Mouse (Mus musculus) limb, embryonic 13.5 days (tissue): ENCODE results near the gene Spata33. TPM values are rescaled to one million over a fixed set of nuclear protein-coding genes. Genes with fewer than 3 reads are reported as not detected.
"Not testable (repeated sequence)": the region's sequence is repeated elsewhere in the genome, so short reads cannot be mapped to it uniquely, and the experiment has no call there.

Experiments
- ATAC-seq: fragments of 200-750 bp; cut with Nextera tagmentation; 2 replicates; pipeline ENCODE4 v1.8.0; 2017; ENCODE audit warnings: low read depth, moderate number of reproducible peaks, moderate TSS enrichment; ENCODE audit not compliant: low FRiP score
- H3K27ac ChIP-seq: fragments of 300-500 bp; sonication (generic); 2 replicates; pipeline ENCODE4 v1.5.1; 2015; ENCODE audit warnings: inconsistent platforms, mild to moderate bottlenecking, moderate library complexity
- H3K27me3 ChIP-seq: fragments of 300-500 bp; sonication (generic); 2 replicates; pipeline ENCODE4 v1.6.1; 2015; ENCODE audit warnings: mild to moderate bottlenecking, inconsistent platforms
- H3K36me3 ChIP-seq: fragments of 300-500 bp; sonication (generic); 2 replicates; pipeline ENCODE4 v1.6.1; 2015; ENCODE audit warnings: inconsistent platforms, mild to moderate bottlenecking, moderate library complexity
- H3K4me1 ChIP-seq: fragments of 300-500 bp; sonication (generic); 2 replicates; pipeline ENCODE4 v1.6.1; 2015; ENCODE audit warnings: inconsistent platforms
- H3K4me2 ChIP-seq: fragments of 300-500 bp; sonication (generic); replicated peaks from 2 replicates; pipeline ENCODE4 v1.6.1; 2015; ENCODE audit warnings: inconsistent platforms, mild to moderate bottlenecking, moderate library complexity
- H3K4me3 ChIP-seq: fragments of 300-500 bp; sonication (generic); 2 replicates; pipeline ENCODE4 v1.5.1; 2015; ENCODE audit warnings: moderate library complexity, mild to moderate bottlenecking, inconsistent platforms
- H3K9ac ChIP-seq: fragments of 300-500 bp; sonication (generic); 2 replicates; pipeline ENCODE4 v1.6.1; 2015; ENCODE audit warnings: mild to moderate bottlenecking, inconsistent platforms
- H3K9me3 ChIP-seq: fragments of 300-500 bp; sonication (generic); 2 replicates; pipeline ENCODE4 v1.6.1; 2016; ENCODE audit warnings: inconsistent platforms
- WGBS: fragments of 180-500 bp; shearing (Covaris S2); methylation state at CpG from one replicate; pipeline ENCODE4 v1.1.7; 2015; 5-methylcytosine and 5-hydroxymethylcytosine counted together
- polyA plus RNA-seq: library from polyadenylated mRNA; unstranded; fragments of >200 nt; fragmentation: Nextera tagmentation; extraction: Ambion mirVana; gene quantifications from 2 replicates; pipeline ENCODE4 v1.2.1, GENCODE M21; 2015

The Spata33 gene
- polyA plus RNA-seq = 4.9 and 7.0 TPM in 2 replicates

DNA sequence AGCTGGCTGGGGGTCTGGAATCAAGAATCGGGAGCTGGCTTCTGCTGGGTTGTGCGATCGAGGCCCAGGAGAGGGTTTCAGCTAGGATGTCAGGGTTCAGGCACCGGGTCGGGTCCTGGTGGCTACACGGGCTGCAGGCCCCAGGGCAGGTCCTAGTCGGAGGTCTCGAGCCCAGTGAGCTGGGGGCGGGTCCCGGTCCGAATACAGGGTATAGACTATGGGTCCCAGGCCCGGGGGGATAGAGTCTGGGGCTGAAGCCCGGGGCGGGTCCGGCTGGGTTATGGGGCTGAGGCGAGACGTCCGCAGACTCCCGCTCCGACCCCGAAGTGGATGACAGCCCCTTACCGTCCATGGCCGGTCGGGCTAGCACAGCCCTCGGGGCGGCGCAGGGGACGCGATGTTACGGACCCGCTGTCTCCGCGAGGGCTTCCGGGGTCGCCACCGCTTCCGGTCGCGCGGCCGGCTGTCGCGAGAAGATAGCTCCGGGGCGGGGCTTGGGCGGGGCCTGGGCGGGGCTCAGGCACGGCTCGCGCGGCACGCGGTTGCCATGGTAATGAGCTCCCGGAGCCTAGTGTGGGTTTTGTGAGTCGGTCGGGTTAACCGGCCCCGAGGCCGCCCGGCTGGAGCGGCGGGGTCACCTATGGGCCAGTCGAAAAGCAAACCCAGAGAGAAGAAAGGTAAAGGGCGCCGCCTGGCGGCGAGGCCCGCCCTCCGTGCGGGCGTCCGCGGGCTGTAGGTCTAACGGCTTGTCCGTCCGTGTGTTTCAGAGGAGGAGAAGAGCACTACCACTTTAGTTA lies at the start of gene Spata33, which contains the start of gene Chmp1a:
Gene Spata33, plus strand, starts transcription at position 512 of the 797 bp plus-strand sequence.
Gene Chmp1a, minus strand, starts transcription at position 443 of the 797 bp plus-strand sequence.
- peak within 1 kb of the TSS; percentile 96 for H3K9ac ChIP-seq
- H3K4me1 ChIP-seq = peaks cover 19% of the 10 kb centered on the region
- H3K9me3 ChIP-seq = no peaks in the 10 kb centered on the region
- H3K4me3 ChIP-seq = peak within 1 kb of the TSS; percentile 97
- H3K36me3 ChIP-seq = peaks cover 31% of the 10 kb centered on the region
- H3K27ac ChIP-seq = peak within 1 kb of the TSS; percentile 22; the same call in 1 of the 2 replicates
- WGBS = under 1% methylated on average over 72 of the region's 76 CpGs
- peak within 1 kb of the TSS; percentile 93 for H3K4me2 ChIP-seq
- H3K27me3 ChIP-seq = no peaks in the 10 kb centered on the region
- ATAC-seq = peak; percentile 94

DNA sequence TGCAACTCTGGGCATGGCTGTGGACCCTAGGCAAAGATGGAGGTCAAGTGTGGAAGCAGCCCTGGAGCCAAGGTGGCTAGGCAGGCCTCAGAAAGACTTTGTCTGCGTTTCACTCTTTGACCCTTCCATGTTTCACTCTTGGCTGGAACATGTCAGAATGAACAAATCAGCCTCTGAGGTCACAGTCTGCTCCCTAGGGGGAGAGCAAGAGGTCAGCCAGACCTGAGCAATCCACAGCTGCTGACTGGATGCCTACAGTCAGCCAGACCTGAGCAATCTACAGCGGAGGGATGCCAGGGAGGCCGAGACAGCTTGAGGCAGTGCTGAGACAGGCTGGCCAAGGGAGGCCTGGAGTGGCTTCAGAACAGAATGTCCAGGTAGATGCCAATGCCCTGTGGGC lies 31.2 kb upstream of the Spata33 start:
- Histone ChIP-seq H3K36me3 (no peaks in the 10 kb centered on the region), H3K9me3 (peaks cover 15% of the 10 kb centered on the region), H3K27me3 (no peaks in the 10 kb centered on the region), H3K4me2 (no peak overlapping the region), H3K9ac (no peak overlapping the region), H3K27ac (no peak overlapping the region), H3K4me1 (peaks cover 16% of the 10 kb centered on the region), H3K4me3 (no peak overlapping the region)
- 58% methylated on average over 3 of the region's 3 CpGs for WGBS
- ATAC-seq = no peak

DNA sequence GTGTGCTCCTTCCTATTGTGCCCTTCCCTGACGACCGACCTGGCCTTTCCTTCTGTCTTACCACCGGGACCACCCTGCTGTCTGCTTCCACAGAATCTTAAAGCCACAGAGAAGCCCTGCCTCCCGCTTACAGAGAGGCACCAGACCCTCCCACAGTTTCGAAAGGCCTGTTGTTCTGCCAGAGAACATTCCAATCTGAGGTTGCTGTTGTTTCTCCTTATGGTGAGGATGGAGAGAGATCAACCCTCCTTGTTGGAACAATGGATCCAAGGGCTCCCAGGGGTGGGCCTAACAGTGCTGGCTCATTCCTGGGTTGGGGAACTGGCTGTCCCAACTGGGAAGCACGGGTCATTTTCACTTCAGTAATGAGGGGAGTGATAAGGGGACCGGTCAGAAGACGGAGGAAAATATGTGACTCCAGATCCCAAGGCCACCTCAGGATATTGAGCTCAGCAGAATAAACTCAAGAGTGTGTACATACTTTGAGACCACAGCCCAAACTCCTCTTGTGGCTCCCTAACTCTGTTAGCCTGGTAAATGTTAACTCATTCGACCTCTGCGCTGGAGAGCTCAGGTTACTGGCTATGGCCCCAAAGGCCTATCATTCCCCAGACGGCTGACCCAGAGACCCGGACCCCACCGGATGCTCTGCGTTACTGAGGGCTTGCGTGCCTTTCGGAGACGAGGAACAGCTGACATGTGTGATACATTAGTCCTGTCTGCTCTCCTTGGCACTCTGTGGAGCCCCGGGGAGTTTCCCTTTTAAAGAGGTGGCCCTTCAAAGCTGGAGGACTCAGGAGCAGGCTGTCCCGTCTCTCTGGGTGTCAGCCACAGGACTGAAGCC lies 26.8 kb upstream of the Spata33 start, which contains the start of gene Dpep1:
Gene Dpep1, plus strand, starts transcription at position 677 of the 844 bp plus-strand sequence.
- no peaks in the 10 kb centered on the region for H3K27me3 ChIP-seq
- H3K27ac ChIP-seq = peak within 1 kb of the TSS; percentile 48; the same call in 1 of the 2 replicates
- peak; percentile 61; the same call in 1 of the 2 replicates for ATAC-seq
- H3K36me3 ChIP-seq = no peaks in the 10 kb centered on the region
- H3K9me3 ChIP-seq = no peaks in the 10 kb centered on the region
- peaks cover 20% of the 10 kb centered on the region for H3K4me1 ChIP-seq
- H3K9ac ChIP-seq = peak within 1 kb of the TSS; percentile 4; the same call in 1 of the 2 replicates
- no peak within 1 kb of the TSS for H3K4me3 ChIP-seq
- peak within 1 kb of the TSS; percentile 19 for H3K4me2 ChIP-seq
- 15% methylated on average over 19 of the region's 19 CpGs for WGBS

DNA sequence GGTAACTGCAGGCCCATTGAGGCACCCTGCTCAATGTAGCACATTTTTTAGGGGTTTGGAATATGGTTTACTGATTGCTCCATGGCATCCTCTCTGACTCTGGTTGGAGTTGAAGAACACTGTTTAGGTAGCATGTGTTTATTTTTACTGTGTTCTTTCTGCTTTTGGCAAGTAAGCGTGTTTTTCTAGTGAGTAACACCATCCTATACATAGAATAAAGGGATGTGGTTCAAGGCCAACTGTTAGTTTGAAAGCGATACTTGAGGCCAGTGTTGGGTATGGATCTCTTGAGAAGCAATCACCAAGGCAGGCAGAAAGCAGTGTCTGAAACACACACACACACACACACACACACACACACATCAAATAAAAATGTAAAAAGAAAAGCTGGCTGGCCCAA lies 24.6 kb upstream of the Spata33 start:
- no peaks in the 10 kb centered on the region for H3K27me3 ChIP-seq
- no peak overlapping the region for H3K27ac ChIP-seq
- 80% methylated on average over 2 of the region's 2 CpGs for WGBS
- no peak overlapping the region for H3K4me2 ChIP-seq
- no peaks in the 10 kb centered on the region for H3K36me3 ChIP-seq
- H3K4me3 ChIP-seq = no peak overlapping the region
- no peaks in the 10 kb centered on the region for H3K9me3 ChIP-seq
- no peak for ATAC-seq
- H3K4me1 ChIP-seq = peaks cover 20% of the 10 kb centered on the region
- H3K9ac ChIP-seq = no peak overlapping the region

DNA sequence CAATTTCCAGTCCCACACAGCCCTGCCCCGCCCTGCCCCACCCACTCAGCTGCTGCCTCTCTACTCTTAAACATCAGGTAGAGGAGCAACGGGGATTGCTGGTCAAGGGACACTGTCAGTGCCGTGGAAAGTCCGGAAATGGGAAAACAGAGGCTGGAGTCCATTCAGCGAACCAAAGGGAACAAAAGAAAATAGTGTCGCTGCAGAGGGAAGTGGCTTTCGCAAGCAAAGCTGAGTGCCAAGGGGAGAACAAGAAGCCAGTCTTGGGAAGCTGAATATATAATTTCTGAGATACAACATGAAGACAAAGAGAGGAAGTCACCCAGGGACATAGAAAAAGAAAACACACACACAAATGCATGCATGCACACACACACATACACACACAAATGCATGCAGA lies 23.8 kb upstream of the Spata33 start:
- Histone ChIP-seq H3K4me2 (no peak overlapping the region), H3K36me3 (no peaks in the 10 kb centered on the region), H3K9me3 (no peaks in the 10 kb centered on the region), H3K4me3 (no peak overlapping the region), H3K9ac (no peak overlapping the region), H3K4me1 (peaks cover 20% of the 10 kb centered on the region), H3K27ac (no peak overlapping the region), H3K27me3 (no peaks in the 10 kb centered on the region)
- ATAC-seq = no peak
- WGBS = 81% methylated on average over 7 of the region's 7 CpGs

DNA sequence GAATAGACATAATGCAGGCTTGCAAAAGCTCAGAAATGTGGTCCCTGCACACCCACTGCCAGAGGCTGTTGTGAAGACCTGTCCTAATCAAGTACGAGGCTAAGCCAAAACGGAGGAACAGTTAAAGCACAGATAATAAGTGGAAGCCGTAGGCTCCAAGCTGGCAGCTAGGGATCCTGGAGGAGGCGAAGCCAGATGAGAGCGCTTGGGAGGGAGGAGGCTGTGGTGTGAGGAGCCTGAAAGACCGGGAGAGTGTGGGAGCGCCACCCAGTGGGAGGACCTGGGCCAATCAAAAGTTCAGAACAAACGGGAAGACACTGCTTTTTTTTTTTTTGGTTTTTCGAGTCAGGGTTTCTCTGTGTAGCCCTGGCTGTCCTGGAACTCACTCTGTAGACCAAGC lies 22.0 kb upstream of the Spata33 start:
- Histone ChIP-seq H3K4me1 (peaks cover 11% of the 10 kb centered on the region), H3K9ac (no peak overlapping the region), H3K27ac (no peak overlapping the region), H3K36me3 (no peaks in the 10 kb centered on the region), H3K9me3 (no peaks in the 10 kb centered on the region), H3K27me3 (no peaks in the 10 kb centered on the region), H3K4me2 (peak overlapping the region; percentile 41), H3K4me3 (no peak overlapping the region)
- 4% methylated on average over 9 of the region's 9 CpGs for WGBS
- 0 out of 2 replicates have a peak, but pooled peaks have one; percentile 34 for ATAC-seq

DNA sequence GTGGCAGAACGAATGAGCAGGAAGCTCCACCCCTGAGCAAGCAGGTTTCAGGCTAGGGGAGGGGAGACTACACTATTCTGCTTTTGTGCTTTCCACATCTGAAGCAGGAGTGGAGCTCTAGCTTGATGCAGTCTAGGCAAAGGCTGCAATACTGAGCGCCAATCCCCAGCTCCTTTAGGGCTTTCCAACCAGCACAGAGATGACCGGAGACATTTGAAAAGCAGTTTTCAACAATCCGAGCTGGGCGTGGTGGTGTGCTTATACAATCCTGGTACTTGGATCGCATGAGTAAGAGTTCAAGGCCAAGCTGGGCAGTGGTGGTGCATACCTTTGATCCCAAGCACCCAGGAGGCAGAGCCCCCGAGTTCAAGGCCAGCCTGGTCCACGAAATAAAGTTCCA lies 20.7 kb upstream of the Spata33 start:
- Histone ChIP-seq H3K27ac (no peak overlapping the region), H3K4me3 (no peak overlapping the region), H3K4me1 (no peaks in the 10 kb centered on the region), H3K9ac (no peak overlapping the region), H3K4me2 (no peak overlapping the region), H3K27me3 (no peaks in the 10 kb centered on the region), H3K36me3 (no peaks in the 10 kb centered on the region), H3K9me3 (no peaks in the 10 kb centered on the region)
- no peak for ATAC-seq
- WGBS = 60% methylated on average over 7 of the region's 8 CpGs

DNA sequence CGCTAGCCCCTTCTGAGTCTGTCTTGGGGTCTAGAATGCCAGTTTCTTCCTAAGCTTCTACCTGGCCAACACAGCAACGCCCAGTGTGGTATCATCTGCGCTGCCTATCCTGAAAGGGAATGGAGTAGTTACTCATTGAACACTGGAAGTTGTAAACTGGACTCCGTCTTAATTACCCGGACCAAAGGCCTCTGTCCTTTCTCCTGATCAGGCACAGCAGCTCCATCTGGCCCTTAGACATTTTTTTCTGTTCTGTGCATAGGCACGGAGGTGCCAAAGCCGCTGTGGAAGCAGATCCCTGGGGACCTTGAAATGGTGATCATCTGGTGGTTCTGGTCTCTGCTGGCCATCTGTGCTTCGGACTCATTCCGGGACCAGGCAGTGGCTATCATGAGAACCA lies 18.9 kb upstream of the Spata33 start:
- Histone ChIP-seq H3K9ac (no peak overlapping the region), H3K4me2 (no peak overlapping the region), H3K27me3 (no peaks in the 10 kb centered on the region), H3K36me3 (no peaks in the 10 kb centered on the region), H3K9me3 (no peaks in the 10 kb centered on the region), H3K4me1 (no peaks in the 10 kb centered on the region), H3K27ac (no peak overlapping the region), H3K4me3 (no peak overlapping the region)
- WGBS = 85% methylated on average over 9 of the region's 9 CpGs
- ATAC-seq = no peak

DNA sequence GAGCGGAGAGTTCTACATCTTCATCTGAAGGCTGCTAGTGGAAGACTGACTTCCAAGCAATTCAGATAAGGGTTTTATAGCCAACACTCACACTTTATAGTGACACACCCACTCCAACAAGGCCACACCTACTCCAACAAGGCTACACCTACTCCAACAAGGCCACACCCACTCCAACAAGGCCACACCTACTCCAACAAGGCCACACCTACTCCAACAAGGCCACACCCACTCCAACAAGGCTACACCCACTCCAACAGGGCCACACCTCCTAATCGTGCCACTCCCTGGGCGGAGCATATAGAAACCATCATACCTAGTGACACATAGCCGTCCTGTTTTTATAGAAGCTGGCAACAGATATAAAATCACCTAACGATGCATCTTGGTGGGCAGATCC lies 15.6 kb upstream of the Spata33 start:
- H3K4me2 ChIP-seq, H3K36me3 ChIP-seq, ATAC-seq, H3K9me3 ChIP-seq, H3K9ac ChIP-seq, H3K27ac ChIP-seq, H3K4me1 ChIP-seq, H3K27me3 ChIP-seq, H3K4me3 ChIP-seq: not testable (repeated sequence)
- WGBS = 72% methylated on average over 5 of the region's 5 CpGs

DNA sequence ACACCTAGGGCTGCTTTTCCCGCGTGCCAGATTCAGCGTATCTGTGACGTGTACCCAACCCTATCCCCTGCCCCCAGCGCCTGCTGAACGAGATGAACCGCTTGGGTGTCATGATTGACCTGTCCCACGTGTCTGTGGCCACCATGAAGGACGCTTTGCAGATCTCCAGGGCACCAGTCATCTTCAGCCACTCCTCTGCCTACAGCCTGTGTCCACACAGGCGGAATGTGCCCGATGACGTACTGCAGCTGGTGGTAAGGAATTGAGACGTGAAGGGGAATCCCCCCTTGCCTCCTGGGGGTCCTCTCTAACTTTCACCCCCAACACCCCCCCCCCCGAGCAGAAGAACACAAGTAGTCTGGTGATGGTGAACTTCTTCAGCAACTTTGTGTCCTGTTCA lies 12.8 kb upstream of the Spata33 start:
- H3K36me3 ChIP-seq = peaks cover 13% of the 10 kb centered on the region
- no peak overlapping the region for H3K4me2 ChIP-seq
- H3K4me1 ChIP-seq = no peaks in the 10 kb centered on the region
- ATAC-seq = no peak
- no peaks in the 10 kb centered on the region for H3K27me3 ChIP-seq
- H3K9ac ChIP-seq = no peak overlapping the region
- no peak overlapping the region for H3K27ac ChIP-seq
- WGBS = 68% methylated on average over 14 of the region's 14 CpGs
- no peak overlapping the region for H3K4me3 ChIP-seq
- no peaks in the 10 kb centered on the region for H3K9me3 ChIP-seq

DNA sequence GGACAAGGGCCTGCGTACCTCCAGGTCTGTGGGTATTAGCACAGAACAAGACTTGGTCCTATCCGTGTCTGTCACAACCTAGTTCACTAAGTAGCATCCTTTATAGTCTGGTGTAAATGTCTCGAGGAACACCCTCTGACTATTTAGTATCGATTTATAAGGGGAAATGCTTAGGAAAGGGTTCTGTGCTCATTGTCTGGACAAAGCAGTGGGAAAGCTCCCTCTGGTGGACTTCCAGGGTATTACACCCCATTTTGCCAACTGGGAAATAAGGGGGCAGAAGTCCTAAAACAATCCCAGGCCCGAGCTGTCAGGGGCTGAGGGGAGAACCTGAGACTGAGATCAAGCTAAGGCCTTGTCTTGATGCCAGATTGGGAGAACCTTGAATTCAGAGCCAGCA lies 10.3 kb upstream of the Spata33 start:
- H3K27me3 ChIP-seq = no peaks in the 10 kb centered on the region
- no peak overlapping the region for H3K9ac ChIP-seq
- no peak for ATAC-seq
- H3K27ac ChIP-seq = no peak overlapping the region
- no peaks in the 10 kb centered on the region for H3K9me3 ChIP-seq
- H3K36me3 ChIP-seq = peaks cover 33% of the 10 kb centered on the region
- H3K4me1 ChIP-seq = no peaks in the 10 kb centered on the region
- no peak overlapping the region for H3K4me3 ChIP-seq
- no peak overlapping the region for H3K4me2 ChIP-seq
- WGBS = 22% methylated on average over 5 of the region's 5 CpGs

DNA sequence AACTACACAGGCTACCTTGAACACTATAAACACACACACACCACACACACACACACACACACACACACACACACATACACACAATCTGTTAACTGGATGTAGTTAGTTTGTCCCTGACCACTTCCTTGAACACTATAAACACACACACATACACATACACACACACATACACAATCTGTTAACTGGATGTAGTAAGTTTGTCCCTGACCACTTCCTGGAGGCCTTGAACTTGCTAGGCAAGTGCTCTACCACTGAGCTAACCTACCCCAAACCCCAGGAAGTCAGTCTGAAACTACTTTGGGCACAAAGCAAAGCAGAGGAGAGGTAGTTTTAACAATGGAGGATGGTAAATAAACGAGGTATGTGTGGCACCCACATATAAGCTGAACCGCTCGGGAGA lies 9.1 kb upstream of the Spata33 start:
- H3K9ac ChIP-seq = no peak overlapping the region
- no peaks in the 10 kb centered on the region for H3K27me3 ChIP-seq
- H3K4me1 ChIP-seq = no peaks in the 10 kb centered on the region
- H3K9me3 ChIP-seq = no peaks in the 10 kb centered on the region
- WGBS = 91% methylated on average over 3 of the region's 3 CpGs
- H3K4me2 ChIP-seq = no peak overlapping the region
- peaks cover 46% of the 10 kb centered on the region for H3K36me3 ChIP-seq
- H3K27ac ChIP-seq = no peak overlapping the region
- no peak for ATAC-seq
- no peak overlapping the region for H3K4me3 ChIP-seq
